Mouse (Mus musculus) kidney, embryonic 14.5 days (tissue): Measurements from ENCODE around the gene Krtap29-1. TPM values are rescaled to one million over a fixed set of nuclear protein-coding genes. Genes with fewer than 3 reads are reported as not detected.

Experiments used
- ATAC-seq: fragments of 200-750 bp; cut with Nextera tagmentation; 2 replicates; pipeline ENCODE4 v1.8.0; 2017; ENCODE audit warnings: moderate number of reproducible peaks, mild to moderate bottlenecking, moderate TSS enrichment, moderate library complexity; ENCODE audit not compliant: low FRiP score, low TSS enrichment
- H3K27ac ChIP-seq: fragments of 300-500 bp; sonication (generic); 2 replicates; pipeline ENCODE4 v1.5.1; 2014; ENCODE audit warnings: low read depth, mild to moderate bottlenecking, low read length, moderate library complexity, mixed read lengths
- H3K27me3 ChIP-seq: fragments of 300-500 bp; sonication (generic); 2 replicates; pipeline ENCODE4 v1.6.1; 2014; ENCODE audit warnings: mild to moderate bottlenecking, low read length; ENCODE audit not compliant: control insufficient read depth, insufficient read depth
- H3K36me3 ChIP-seq: fragments of 300-500 bp; sonication (generic); 2 replicates; pipeline ENCODE4 v1.6.1; 2014; ENCODE audit warnings: low read length, mixed read lengths; ENCODE audit not compliant: control insufficient read depth, insufficient read depth
- H3K4me1 ChIP-seq: fragments of 300-500 bp; sonication (generic); 2 replicates; pipeline ENCODE4 v1.6.1; 2014; ENCODE audit warnings: low read length, mixed read lengths; ENCODE audit not compliant: control insufficient read depth, insufficient read depth
- H3K4me2 ChIP-seq: fragments of 300-500 bp; sonication (generic); replicated peaks from 2 replicates; pipeline ENCODE4 v1.6.1; 2014; ENCODE audit warnings: low read depth, mild to moderate bottlenecking, low read length
- H3K4me3 ChIP-seq: fragments of 300-500 bp; sonication (generic); 2 replicates; pipeline ENCODE4 v1.5.1; 2014; ENCODE audit warnings: mild to moderate bottlenecking, low read length
- H3K9ac ChIP-seq: fragments of 300-500 bp; sonication (generic); 2 replicates; pipeline ENCODE4 v1.6.1; 2014; ENCODE audit warnings: low read depth, mild to moderate bottlenecking, low read length, moderate library complexity
- H3K9me3 ChIP-seq: fragments of 300-500 bp; sonication (generic); 2 replicates; pipeline ENCODE4 v1.6.1; 2016; ENCODE audit warnings: low read length; ENCODE audit not compliant: control insufficient read depth
- WGBS: fragments of 180-500 bp; shearing (Covaris S2); extraction: QIAGEN DNeasy Blood & Tissue Kit; methylation state at CpG from one replicate; pipeline ENCODE4 v1.1.7; 2014; 5-methylcytosine and 5-hydroxymethylcytosine counted together
- polyA plus RNA-seq: library from polyadenylated mRNA; unstranded; fragments of >200 nt; fragmentation: Nextera tagmentation; extraction: Ambion mirVana; gene quantifications from 2 replicates; pipeline ENCODE4 v1.2.1, GENCODE M21; 2014

Krtap29-1 gene
- not detected in 2 replicates for polyA plus RNA-seq

DNA sequence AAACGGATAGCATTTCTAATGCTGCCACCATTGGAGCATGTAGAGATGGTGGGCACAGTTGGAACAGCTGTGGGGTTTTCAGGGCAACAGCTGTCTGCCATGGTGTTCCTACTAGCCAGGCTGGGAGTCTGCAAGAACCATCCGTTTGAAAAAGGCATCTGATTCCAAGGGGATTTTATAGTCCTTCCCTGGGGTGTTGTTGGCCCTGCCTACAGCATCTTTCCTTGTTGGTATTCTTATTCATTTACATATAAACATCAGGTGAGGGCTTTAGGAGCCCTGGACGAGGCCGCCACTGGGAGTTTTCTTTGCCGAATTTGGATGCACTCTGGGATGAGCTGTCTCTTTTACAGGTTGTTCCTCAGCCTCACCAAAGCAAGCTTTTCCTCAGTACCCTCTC is at the start of gene Krtap29-1:
Gene Krtap29-1 (minus strand): TSS at position 101 of the 400 bp plus-strand sequence.
- no peaks in the 10 kb centered on the region for H3K27me3 ChIP-seq
- H3K36me3 ChIP-seq: no peaks in the 10 kb centered on the region
- H3K4me2 ChIP-seq: no peak within 1 kb of the TSS
- H3K4me1 ChIP-seq: no peaks in the 10 kb centered on the region
- ATAC-seq: no peak
- H3K9ac ChIP-seq: no peak within 1 kb of the TSS
- 66% methylated on average over 5 of the region's 5 CpGs for WGBS
- H3K4me3 ChIP-seq: no peak within 1 kb of the TSS
- no peaks in the 10 kb centered on the region for H3K9me3 ChIP-seq
- no peak within 1 kb of the TSS for H3K27ac ChIP-seq

DNA sequence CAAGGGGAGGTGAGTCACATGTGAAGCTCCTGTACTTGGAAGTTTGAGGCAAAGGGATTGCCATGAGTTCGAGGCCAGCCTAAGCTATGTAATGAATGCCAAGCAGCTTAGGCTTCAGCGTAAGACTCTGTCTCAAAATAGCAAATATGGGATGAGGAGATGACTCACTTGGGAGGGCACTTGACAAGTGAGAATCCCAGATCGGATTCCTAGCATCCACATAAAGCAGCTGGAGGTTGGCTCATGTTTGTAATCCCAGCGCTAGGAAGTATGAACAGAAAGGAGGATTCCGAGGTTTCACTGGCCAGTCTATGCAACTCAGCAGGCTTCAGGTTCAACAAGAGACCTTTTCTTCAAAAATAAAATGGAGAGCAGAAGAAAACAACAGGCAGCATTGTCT is 42.6 kb upstream of the Krtap29-1 start:
- ATAC-seq: no peak
- H3K4me1 ChIP-seq: no peaks in the 10 kb centered on the region
- no peaks in the 10 kb centered on the region for H3K27me3 ChIP-seq
- no peak overlapping the region for H3K4me2 ChIP-seq
- no peak overlapping the region for H3K27ac ChIP-seq
- no peak overlapping the region for H3K4me3 ChIP-seq
- WGBS: 79% methylated on average over 5 of the region's 5 CpGs
- no peaks in the 10 kb centered on the region for H3K36me3 ChIP-seq
- H3K9ac ChIP-seq: no peak overlapping the region
- H3K9me3 ChIP-seq: no peaks in the 10 kb centered on the region

- Histone ChIP-seq H3K4me3 (no peak overlapping the region), H3K4me2 (no peak overlapping the region), H3K4me1 (no peaks in the 10 kb centered on the region), H3K27ac (no peak overlapping the region), H3K9ac (no peak overlapping the region), H3K9me3 (no peaks in the 10 kb centered on the region), H3K36me3 (no peaks in the 10 kb centered on the region), H3K27me3 (no peaks in the 10 kb centered on the region)
- 91% methylated on average over 1 of the region's 1 CpGs for WGBS
- no peak for ATAC-seq
These were observed 40.6 kb upstream of the Krtap29-1 start for GRCm38 (mm10) chr11:100019466-100019865.

DNA sequence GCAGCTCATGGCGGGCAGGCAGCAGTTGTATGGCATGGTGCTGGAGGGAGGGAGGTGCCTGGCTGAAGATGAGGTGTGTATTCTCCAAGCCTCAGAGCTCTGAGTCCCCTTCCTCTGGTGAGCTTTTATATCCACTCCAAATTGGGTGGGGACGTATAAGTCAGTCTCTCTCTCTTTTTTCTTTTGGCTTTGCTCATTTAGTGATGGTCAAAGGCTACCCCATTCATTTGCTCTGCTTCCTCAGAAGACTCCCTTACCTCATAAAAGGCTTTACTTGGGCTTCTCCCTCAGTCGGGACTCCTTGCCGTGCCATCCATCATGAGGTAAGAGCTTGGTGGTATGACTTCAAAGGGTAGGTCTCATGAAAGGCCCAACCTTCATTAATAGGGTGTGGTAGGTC is 37.3 kb upstream of the Krtap29-1 start, which contains the start of gene Krt33a:
Gene Krt33a (minus strand): TSS at position 101 of the 400 bp plus-strand sequence.
- Histone ChIP-seq H3K4me2 (no peak within 1 kb of the TSS), H3K27me3 (no peaks in the 10 kb centered on the region), H3K4me3 (no peak within 1 kb of the TSS), H3K36me3 (no peaks in the 10 kb centered on the region), H3K27ac (no peak within 1 kb of the TSS), H3K4me1 (no peaks in the 10 kb centered on the region), H3K9me3 (no peaks in the 10 kb centered on the region), H3K9ac (no peak within 1 kb of the TSS)
- ATAC-seq: no peak
- 80% methylated on average over 4 of the region's 4 CpGs for whole genome bisulfite sequencing

DNA sequence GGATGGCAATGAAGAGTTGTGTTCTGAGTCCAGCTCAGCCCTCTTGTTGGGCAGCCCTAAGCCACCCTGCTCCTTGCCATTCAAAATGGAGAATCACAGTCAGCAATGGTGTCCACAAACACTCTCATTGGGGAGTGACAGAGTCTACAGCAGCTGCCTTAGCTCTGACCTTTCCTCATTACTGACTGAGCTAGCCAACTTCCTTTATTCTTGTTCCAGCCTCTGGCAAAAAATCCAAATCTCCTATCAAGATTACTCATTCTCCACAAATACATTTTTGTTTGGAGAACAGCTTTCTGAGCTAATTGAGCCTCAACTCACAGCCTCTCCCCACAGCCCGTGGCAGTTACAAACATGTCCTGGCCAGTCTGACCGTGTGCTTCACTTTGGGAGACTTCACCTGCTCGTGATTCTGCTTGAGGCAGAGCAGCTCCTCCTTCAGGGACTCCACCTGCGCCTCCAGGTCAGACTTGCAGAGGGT is 34.9 kb upstream of the Krtap29-1 start:
- H3K27ac ChIP-seq: no peak overlapping the region
- H3K4me2 ChIP-seq: no peak overlapping the region
- 65% methylated on average over 4 of the region's 4 CpGs for WGBS
- no peak overlapping the region for H3K4me3 ChIP-seq
- no peaks in the 10 kb centered on the region for H3K9me3 ChIP-seq
- no peaks in the 10 kb centered on the region for H3K4me1 ChIP-seq
- H3K36me3 ChIP-seq: no peaks in the 10 kb centered on the region
- H3K27me3 ChIP-seq: no peaks in the 10 kb centered on the region
- ATAC-seq: no peak
- no peak overlapping the region for H3K9ac ChIP-seq

- Histone ChIP-seq H3K27me3 (no peaks in the 10 kb centered on the region), H3K27ac (no peak overlapping the region), H3K4me1 (no peaks in the 10 kb centered on the region), H3K9me3 (no peaks in the 10 kb centered on the region), H3K9ac (no peak overlapping the region), H3K4me3 (no peak overlapping the region), H3K4me2 (no peak overlapping the region), H3K36me3 (no peaks in the 10 kb centered on the region)
- 61% methylated on average over 5 of the region's 5 CpGs for WGBS
- no peak for ATAC-seq
These were observed 31.8 kb upstream of the Krtap29-1 start for GRCm38 (mm10) chr11:100010682-100011081.

DNA sequence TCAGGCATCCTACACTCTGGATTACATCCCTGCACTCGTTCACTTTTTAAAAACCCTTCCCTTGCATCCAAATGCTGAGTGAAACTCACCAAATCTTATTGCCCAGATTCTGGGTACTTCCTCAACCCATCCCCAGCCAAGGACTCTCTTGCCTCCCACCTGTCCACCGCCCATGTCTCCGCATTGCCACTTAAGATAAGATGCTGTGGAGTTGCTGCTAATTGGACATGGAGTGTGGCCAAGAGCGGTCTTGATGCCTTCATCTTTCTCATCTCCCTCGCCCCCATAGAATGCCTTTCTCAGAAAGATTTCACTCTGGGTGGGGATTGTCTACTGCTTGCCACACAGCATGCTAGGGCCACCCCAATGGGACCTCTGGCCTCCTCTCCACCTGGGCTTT is 29.5 kb upstream of the Krtap29-1 start:
- ATAC-seq: no peak
- WGBS: 87% methylated on average over 5 of the region's 5 CpGs

GRCm38 (mm10) chr11:100006624-100007023 is 27.8 kb upstream of the Krtap29-1 start:
- ATAC-seq: no peak
- Histone ChIP-seq H3K4me1 (no peaks in the 10 kb centered on the region), H3K36me3 (no peaks in the 10 kb centered on the region), H3K9me3 (no peaks in the 10 kb centered on the region), H3K4me3 (no peak overlapping the region), H3K27ac (no peak overlapping the region), H3K27me3 (no peaks in the 10 kb centered on the region), H3K4me2 (no peak overlapping the region), H3K9ac (no peak overlapping the region)
- WGBS: 58% methylated on average over 3 of the region's 3 CpGs

More for the DNA sequence above, 29.5 kb upstream of the Krtap29-1 start:
- no peak overlapping the region for H3K27ac ChIP-seq
- H3K4me2 ChIP-seq: no peak overlapping the region
- H3K9ac ChIP-seq: no peak overlapping the region
- no peaks in the 10 kb centered on the region for H3K4me1 ChIP-seq
- no peaks in the 10 kb centered on the region for H3K36me3 ChIP-seq
- H3K27me3 ChIP-seq: no peaks in the 10 kb centered on the region
- H3K4me3 ChIP-seq: no peak overlapping the region
- no peaks in the 10 kb centered on the region for H3K9me3 ChIP-seq

GRCm38 (mm10) chr11:100005905-100006304 is 27.1 kb upstream of the Krtap29-1 start:
- H3K36me3 ChIP-seq: no peaks in the 10 kb centered on the region
- WGBS: 71% methylated on average over 8 of the region's 8 CpGs
- no peak overlapping the region for H3K27ac ChIP-seq

More at GRCm38 (mm10) chr11:100005905-100006304, 27.1 kb upstream of the Krtap29-1 start:
- Histone ChIP-seq H3K9me3 (no peaks in the 10 kb centered on the region), H3K4me2 (no peak overlapping the region), H3K4me3 (no peak overlapping the region), H3K9ac (no peak overlapping the region), H3K27me3 (no peaks in the 10 kb centered on the region), H3K4me1 (no peaks in the 10 kb centered on the region)
- ATAC-seq: no peak
